Mouse (Mus musculus) hindbrain, embryonic 14.5 days (tissue): ENCODE results near the gene Il17re. TPM values are rescaled to one million over a fixed set of nuclear protein-coding genes. Genes with fewer than 3 reads are reported as not detected.
A peak's percentile ranks its signal among the peaks of the same experiment; 100 is the strongest.

Experiments
- ATAC-seq: fragments of 200-750 bp; cut with Nextera tagmentation; 2 replicates; pipeline ENCODE4 v1.8.0; 2017; ENCODE audit warnings: moderate number of reproducible peaks, mild to moderate bottlenecking, moderate TSS enrichment, moderate library complexity; ENCODE audit not compliant: low FRiP score
- DNase-seq: peaks from one replicate; pipeline ENCODE4 v3.0.0-alpha.2; 2015; ENCODE audit warnings: low spot score
- H3K27ac ChIP-seq: fragments of 300-500 bp; sonication (generic); 2 replicates; pipeline ENCODE4 v1.5.1; 2014; ENCODE audit warnings: mild to moderate bottlenecking, moderate library complexity
- H3K27me3 ChIP-seq: fragments of 300-500 bp; sonication (generic); 2 replicates; pipeline ENCODE4 v1.6.1; 2014; ENCODE audit warnings: mild to moderate bottlenecking, low read length, mixed read lengths; ENCODE audit not compliant: control insufficient read depth, insufficient read depth
- H3K36me3 ChIP-seq: fragments of 300-500 bp; sonication (generic); replicated peaks from 2 replicates; pipeline ENCODE4 v1.6.1; 2014; ENCODE audit not compliant: control insufficient read depth, insufficient read depth
- H3K4me1 ChIP-seq: fragments of 300-500 bp; sonication (generic); replicated peaks from 2 replicates; pipeline ENCODE4 v1.6.1; 2014; ENCODE audit warnings: antibody characterized with exemption, low read length, mixed read lengths; ENCODE audit not compliant: control insufficient read depth, insufficient read depth
- H3K4me2 ChIP-seq: fragments of 300-500 bp; sonication (generic); replicated peaks from 2 replicates; pipeline ENCODE4 v1.6.1; 2014; ENCODE audit warnings: mild to moderate bottlenecking, moderate library complexity
- H3K4me3 ChIP-seq: fragments of 300-500 bp; sonication (generic); replicated peaks from 2 replicates; pipeline ENCODE4 v1.5.1; 2014; ENCODE audit warnings: mild to moderate bottlenecking, low read length
- H3K9ac ChIP-seq: fragments of 300-500 bp; sonication (generic); 2 replicates; pipeline ENCODE4 v1.6.1; 2014
- H3K9me3 ChIP-seq: fragments of 300-500 bp; sonication (generic); 2 replicates; pipeline ENCODE4 v1.6.1; 2016; ENCODE audit warnings: low read length; ENCODE audit not compliant: control insufficient read depth
- WGBS: fragments of 180-500 bp; shearing (Covaris S2); extraction: QIAGEN DNeasy Blood & Tissue Kit; methylation state at CpG from one replicate; pipeline ENCODE4 v1.1.7; 2014; 5-methylcytosine and 5-hydroxymethylcytosine counted together
- polyA plus RNA-seq: library from polyadenylated mRNA; unstranded; fragments of >200 nt; fragmentation: Nextera tagmentation; extraction: Ambion mirVana; gene quantifications from 2 replicates; pipeline ENCODE4 v1.2.1, GENCODE M21; 2014

Il17re gene
- polyA plus RNA-seq, 1 experiment from 2014 or later = 0.31 TPM

GRCm38 (mm10) chr6:113458635-113459034 lies 351 bp downstream of the Il17re start:
- Histone ChIP-seq H3K4me1 (no peaks in the 10 kb centered on the region), H3K9me3 (no peaks in the 10 kb centered on the region), H3K27me3 (no peaks in the 10 kb centered on the region), H3K4me2 (no peak overlapping the region), H3K36me3 (no peaks in the 10 kb centered on the region), H3K27ac (no peak overlapping the region), H3K4me3 (no peak overlapping the region), H3K9ac (no peak overlapping the region)
- no peak for ATAC-seq
- no peak for DNase-seq
- WGBS = 81% methylated on average over 10 of the region's 10 CpGs

- Histone ChIP-seq H3K4me1 (no peaks in the 10 kb centered on the region), H3K4me3 (no peak overlapping the region), H3K9me3 (no peaks in the 10 kb centered on the region), H3K27me3 (peaks cover 3% of the 10 kb centered on the region; the same call in 1 of the 2 replicates), H3K4me2 (no peak overlapping the region), H3K36me3 (no peaks in the 10 kb centered on the region), H3K27ac (no peak overlapping the region), H3K9ac (no peak overlapping the region)
- DNase-seq (no peak), ATAC-seq (no peak)
- WGBS = 68% methylated on average over 7 of the region's 7 CpGs
These were observed 5.8 kb downstream of the Il17re start for GRCm38 (mm10) chr6:113464040-113464439.

GRCm38 (mm10) chr6:113465602-113466001 lies 7.3 kb downstream of the Il17re start:
- DNase-seq (no peak), ATAC-seq (no peak)
- Histone ChIP-seq H3K27me3 (peaks cover 17% of the 10 kb centered on the region; the same call in 1 of the 2 replicates), H3K9me3 (no peaks in the 10 kb centered on the region), H3K27ac (no peak overlapping the region), H3K9ac (no peak overlapping the region), H3K4me3 (no peak overlapping the region), H3K4me1 (peaks cover 7% of the 10 kb centered on the region; the same call in 1 of the 2 replicates), H3K4me2 (no peak overlapping the region), H3K36me3 (no peaks in the 10 kb centered on the region)
- 56% methylated on average over 5 of the region's 5 CpGs for WGBS

- no peak overlapping the region for H3K4me2 ChIP-seq
- 0 out of 2 replicates have a peak, but pooled peaks have one; percentile 7 for ATAC-seq
- no peaks in the 10 kb centered on the region for H3K9me3 ChIP-seq
- H3K27me3 ChIP-seq = peaks cover 23% of the 10 kb centered on the region; the same call in 1 of the 2 replicates
- no peaks in the 10 kb centered on the region for H3K36me3 ChIP-seq
- H3K4me1 ChIP-seq = peaks cover 7% of the 10 kb centered on the region; the same call in 1 of the 2 replicates
- no peak for DNase-seq
- H3K9ac ChIP-seq = no peak overlapping the region; the same call in 1 of the 2 replicates
- H3K27ac ChIP-seq = no peak overlapping the region
- no peak overlapping the region for H3K4me3 ChIP-seq
- 71% methylated on average over 3 of the region's 3 CpGs for WGBS
These were observed 10.2 kb downstream of the Il17re start for GRCm38 (mm10) chr6:113468512-113468911.

- DNase-seq (peak; percentile 74), ATAC-seq (peak; percentile 74; the same call in 1 of the 2 replicates)
- Histone ChIP-seq H3K9me3 (no peaks in the 10 kb centered on the region), H3K4me1 (peaks cover 7% of the 10 kb centered on the region; the same call in 1 of the 2 replicates), H3K27me3 (peaks cover 23% of the 10 kb centered on the region; the same call in 1 of the 2 replicates), H3K4me3 (peak overlapping the region; percentile 31), H3K27ac (no peak overlapping the region), H3K4me2 (peak overlapping the region; percentile 55), H3K36me3 (no peaks in the 10 kb centered on the region), H3K9ac (no peak overlapping the region; the same call in 1 of the 2 replicates)
- 10% methylated on average over 9 of the region's 9 CpGs for WGBS
These were observed 10.7 kb downstream of the Il17re start for GRCm38 (mm10) chr6:113469021-113469420.

- Histone ChIP-seq H3K27me3 (peaks cover 23% of the 10 kb centered on the region; the same call in 1 of the 2 replicates), H3K4me3 (peak overlapping the region; percentile 31), H3K4me2 (peak overlapping the region; percentile 55), H3K9me3 (no peaks in the 10 kb centered on the region), H3K4me1 (peaks cover 7% of the 10 kb centered on the region; the same call in 1 of the 2 replicates), H3K36me3 (no peaks in the 10 kb centered on the region), H3K27ac (no peak overlapping the region), H3K9ac (peak overlapping the region; percentile 28; the same call in 1 of the 2 replicates)
- peak; percentile 74 for DNase-seq
- ATAC-seq = peak; percentile 60; the same call in 1 of the 2 replicates
- 1% methylated on average over 27 of the region's 31 CpGs for WGBS
These were observed 11.1 kb downstream of the Il17re start for GRCm38 (mm10) chr6:113469432-113469831.

GRCm38 (mm10) chr6:113471297-113471936 lies 13.1 kb downstream of the Il17re start, which contains the start of gene Il17rc:
Gene Il17rc (plus strand): TSS chr6:113471427.
- Histone ChIP-seq H3K4me3 (no peak within 1 kb of the TSS), H3K4me1 (peaks cover 7% of the 10 kb centered on the region; the same call in 1 of the 2 replicates), H3K9me3 (no peaks in the 10 kb centered on the region), H3K9ac (no peak within 1 kb of the TSS; the same call in 1 of the 2 replicates), H3K36me3 (no peaks in the 10 kb centered on the region), H3K4me2 (peak within 1 kb of the TSS; percentile 20; the same call in 1 of the 2 replicates), H3K27me3 (peaks cover 23% of the 10 kb centered on the region; the same call in 1 of the 2 replicates), H3K27ac (no peak within 1 kb of the TSS)
- WGBS = 17% methylated on average over 12 of the region's 12 CpGs
- ATAC-seq (no peak), DNase-seq (no peak)

GRCm38 (mm10) chr6:113472061-113472460 lies 13.8 kb downstream of the Il17re start:
- 60% methylated on average over 10 of the region's 10 CpGs for WGBS
- Histone ChIP-seq H3K4me2 (no peak overlapping the region), H3K27me3 (peaks cover 23% of the 10 kb centered on the region; the same call in 1 of the 2 replicates), H3K9ac (no peak overlapping the region), H3K27ac (no peak overlapping the region), H3K36me3 (no peaks in the 10 kb centered on the region), H3K9me3 (no peaks in the 10 kb centered on the region), H3K4me1 (peaks cover 7% of the 10 kb centered on the region; the same call in 1 of the 2 replicates), H3K4me3 (no peak overlapping the region)
- no peak for ATAC-seq
- DNase-seq = no peak

- DNase-seq = no peak
- H3K4me1 ChIP-seq = peaks cover 7% of the 10 kb centered on the region; the same call in 1 of the 2 replicates
- H3K36me3 ChIP-seq = no peaks in the 10 kb centered on the region
- peaks cover 20% of the 10 kb centered on the region; the same call in 1 of the 2 replicates for H3K27me3 ChIP-seq
- WGBS = 74% methylated on average over 2 of the region's 2 CpGs
- no peak for ATAC-seq
- no peak overlapping the region for H3K4me2 ChIP-seq
- no peak overlapping the region for H3K27ac ChIP-seq
- no peaks in the 10 kb centered on the region for H3K9me3 ChIP-seq
- no peak overlapping the region for H3K4me3 ChIP-seq
- H3K9ac ChIP-seq = no peak overlapping the region
These were observed 15.0 kb downstream of the Il17re start for GRCm38 (mm10) chr6:113473246-113473645.
